Mouse (Mus musculus) layer of hippocampus, postnatal 14 days (tissue): ENCODE measurements around the gene Fam20c. TPM values are rescaled to one million over a fixed set of nuclear protein-coding genes. Genes with fewer than 3 reads are reported as not detected.
A peak's percentile ranks its signal among the peaks of the same experiment; 100 is the strongest.

Experiments
- DNase-seq, 2 experiments: peaks; one replicate each; pipeline ENCODE4 v3.0.0; 2021 to 2022; ENCODE audit warnings: low spot score in 2 of 2, mixed read lengths in 1 of 2
- long read RNA-seq, 2 experiments: library from polyadenylated mRNA; stranded (forward); transcript quantifications; one replicate each; pipeline ENCODE4 v2.0.0; 2021
- total RNA-seq, 2 experiments: library from RNA; stranded (reverse); gene quantifications; 2 replicates each; pipeline ENCODE4 v1.2.3; 2021

Fam20c gene
- 10 to 100 TPM; 38.7 to 40.4 TPM for total RNA-seq
- long read RNA-seq, experiment 1, transcript Fam20c-201 (10 exons, 3,582 nt): major isoform, 75 of 81 reads
- long read RNA-seq, experiment 1, partial matches to known transcripts: 5 of 81 reads
- long read RNA-seq, experiment 1, other reads (novel, unspliced or antisense): 1 of 81 reads
- long read RNA-seq, experiment 2, transcript Fam20c-201 (10 exons, 3,582 nt): major isoform, 80 of 85 reads
- long read RNA-seq, experiment 2, partial matches to known transcripts: 4 of 85 reads
- long read RNA-seq, experiment 2, other reads (novel, unspliced or antisense): 1 of 85 reads

DNA sequence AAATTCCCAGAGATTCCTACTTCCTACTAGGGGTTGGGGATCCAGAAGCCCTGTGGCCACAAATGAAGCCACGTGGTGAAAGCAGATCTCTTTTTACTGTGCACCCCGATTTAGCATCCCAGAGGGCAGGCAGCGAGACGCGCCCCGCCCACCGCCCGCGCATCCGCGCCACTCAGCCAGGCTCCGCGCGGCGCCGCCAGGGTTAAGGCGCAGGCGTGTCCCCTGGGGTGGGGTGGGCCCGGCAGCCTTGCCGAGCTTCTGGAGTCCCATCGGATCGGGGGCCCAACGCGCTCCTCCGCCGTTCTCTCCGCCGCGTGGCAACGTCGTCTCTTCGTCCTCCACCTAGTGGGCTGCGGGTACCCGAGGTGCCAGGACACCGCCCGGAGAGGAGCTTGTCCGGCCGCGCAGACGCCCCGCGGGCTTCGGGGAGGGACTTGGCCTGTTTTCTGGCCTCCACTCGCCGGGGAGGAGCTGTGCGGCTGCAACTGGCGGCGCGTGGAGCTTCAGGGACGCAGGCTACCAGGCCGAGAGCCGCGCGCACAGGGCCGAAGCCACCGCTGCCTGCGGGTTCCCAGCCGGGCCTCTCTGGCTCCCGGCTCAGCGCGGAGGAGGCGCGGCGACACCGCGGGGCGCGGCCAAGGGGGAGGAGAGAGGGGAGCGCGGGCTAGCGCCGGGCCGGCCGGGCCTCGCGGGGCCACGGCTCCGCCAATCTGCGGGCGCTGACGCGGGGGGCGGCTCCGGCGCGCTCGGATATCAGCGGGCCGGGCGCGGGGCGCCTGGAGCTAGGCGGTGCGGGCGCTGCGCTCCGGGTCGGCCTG is at the start of gene Fam20c:
Gene Fam20c (plus strand): TSS at position 212 of the 818 bp plus-strand sequence.
- DNase-seq: peak; percentile 70 to 82

DNA sequence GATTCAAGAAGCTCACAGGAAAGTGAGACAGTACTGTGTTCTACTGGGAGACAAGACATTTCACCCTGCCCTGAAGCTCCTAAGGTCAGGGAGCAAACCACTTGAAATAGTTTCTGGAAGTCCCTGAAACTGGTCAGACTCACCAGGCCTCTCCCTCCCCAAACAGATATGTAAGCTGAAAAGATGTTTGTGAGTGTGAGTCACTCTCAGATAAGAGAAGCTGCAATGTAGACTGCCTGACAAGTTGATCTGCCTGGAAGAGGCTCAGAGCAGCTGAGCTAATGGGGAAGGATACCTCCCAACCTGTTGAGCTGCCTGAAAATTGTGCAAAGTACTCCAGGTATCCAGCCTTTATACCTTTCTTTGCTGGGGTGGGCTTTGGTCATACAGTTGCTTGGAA is 46.9 kb upstream of the Fam20c start:
- no peak for DNase-seq

DNA sequence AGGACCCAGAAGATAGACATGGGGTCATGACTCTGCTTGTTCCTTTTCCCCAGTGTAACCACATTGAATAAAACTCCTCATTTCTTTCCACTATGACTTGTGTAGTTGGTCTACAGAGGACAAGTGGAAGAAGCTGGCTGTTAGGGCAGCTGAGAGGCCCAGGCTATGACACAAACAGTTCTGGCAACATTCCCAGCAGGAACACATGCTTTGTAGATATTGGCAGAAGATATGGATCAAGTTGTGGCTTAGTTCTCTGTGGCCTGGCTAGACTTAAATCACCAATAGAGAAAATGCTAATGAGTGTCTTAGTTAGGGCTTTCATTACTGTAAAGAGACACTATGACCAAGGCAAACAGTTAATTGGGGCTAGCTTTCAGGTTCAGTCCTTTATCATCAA is 45.7 kb upstream of the Fam20c start:
- no peak for DNase-seq

DNA sequence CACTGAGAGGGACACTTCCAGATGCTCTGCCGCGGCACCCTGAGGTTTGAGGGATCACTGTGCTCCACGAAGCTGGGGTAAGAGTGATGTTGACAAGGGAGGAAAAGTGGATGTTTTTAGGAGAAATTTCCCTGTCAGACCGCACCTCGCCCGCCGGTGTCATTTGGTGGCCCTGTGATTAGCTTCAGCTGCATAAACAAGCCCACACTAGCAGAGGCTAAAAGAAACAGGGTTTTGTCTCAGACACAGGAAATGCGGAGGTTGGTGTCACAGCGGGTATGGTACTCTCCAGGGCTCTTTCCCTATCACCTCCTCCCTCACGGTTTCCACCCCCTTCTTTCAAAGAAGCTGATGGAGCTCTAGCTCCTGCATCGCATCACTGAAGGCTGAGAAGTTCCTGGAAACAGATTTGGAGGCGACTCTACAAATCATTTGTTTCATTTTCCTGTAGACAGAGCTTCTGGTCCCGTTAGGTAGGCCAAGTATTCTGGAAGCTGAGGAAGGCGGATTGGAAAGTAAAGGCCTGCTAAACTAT is 38.7 kb upstream of the Fam20c start:
- DNase-seq: no peak

DNA sequence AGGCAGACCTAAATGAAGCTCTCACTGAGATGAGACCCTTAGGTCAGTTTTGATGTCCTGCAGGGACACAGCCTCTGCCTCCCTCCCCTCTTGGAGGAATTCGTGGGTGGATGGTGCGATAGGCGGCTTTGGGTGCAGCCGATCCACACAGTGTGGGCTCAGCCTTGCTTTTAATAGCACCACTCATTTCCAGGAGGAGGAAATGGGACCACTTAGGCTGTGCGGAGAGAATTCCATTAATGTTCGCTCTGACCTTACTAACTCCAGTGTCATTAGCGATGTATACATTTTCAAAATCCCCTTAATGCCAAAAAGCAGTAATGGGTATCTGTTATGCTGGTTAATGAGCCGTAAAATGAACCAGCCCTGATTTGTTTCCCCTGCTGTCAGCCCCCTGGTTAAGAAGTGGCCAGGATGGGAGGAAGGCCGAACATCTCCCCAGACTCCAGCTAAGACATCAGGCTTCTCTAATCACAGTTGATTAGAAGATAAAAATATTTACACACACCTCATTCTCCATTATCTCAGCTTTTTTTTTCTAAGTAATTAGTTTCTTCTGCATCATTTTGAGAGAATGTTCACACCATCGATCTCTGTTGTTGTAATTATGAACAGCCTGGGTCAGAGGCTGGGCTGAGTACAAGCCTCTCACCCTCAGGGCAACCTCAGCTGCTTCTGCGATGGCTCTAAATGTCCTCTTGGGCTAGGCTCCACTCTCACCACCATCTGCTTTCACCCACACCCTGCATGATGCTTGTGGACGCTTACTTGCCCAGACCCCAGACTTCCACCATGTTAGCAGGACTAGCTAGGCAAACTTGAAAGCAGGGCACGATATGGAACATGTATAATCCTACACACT is 33.8 kb upstream of the Fam20c start:
- no peak for DNase-seq

DNA sequence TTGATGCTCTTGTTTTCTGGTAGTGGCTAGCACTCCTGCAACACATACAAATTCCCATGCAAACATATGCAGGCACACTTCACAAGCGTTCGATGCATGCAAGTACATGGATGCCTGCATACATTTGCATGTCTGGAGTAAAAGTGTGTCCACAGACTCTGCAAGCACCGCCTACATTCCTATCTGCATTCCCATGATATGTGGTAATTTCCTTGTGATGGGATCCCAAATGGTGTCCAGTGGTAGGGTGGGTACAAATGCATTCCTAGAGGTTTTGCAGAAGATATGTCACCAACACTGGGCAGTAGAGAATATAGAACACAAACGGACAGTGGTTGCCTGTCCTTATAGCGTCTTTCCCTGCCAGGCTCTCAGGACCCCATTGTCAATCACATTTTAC is 29.9 kb upstream of the Fam20c start:
- DNase-seq: no peak

DNA sequence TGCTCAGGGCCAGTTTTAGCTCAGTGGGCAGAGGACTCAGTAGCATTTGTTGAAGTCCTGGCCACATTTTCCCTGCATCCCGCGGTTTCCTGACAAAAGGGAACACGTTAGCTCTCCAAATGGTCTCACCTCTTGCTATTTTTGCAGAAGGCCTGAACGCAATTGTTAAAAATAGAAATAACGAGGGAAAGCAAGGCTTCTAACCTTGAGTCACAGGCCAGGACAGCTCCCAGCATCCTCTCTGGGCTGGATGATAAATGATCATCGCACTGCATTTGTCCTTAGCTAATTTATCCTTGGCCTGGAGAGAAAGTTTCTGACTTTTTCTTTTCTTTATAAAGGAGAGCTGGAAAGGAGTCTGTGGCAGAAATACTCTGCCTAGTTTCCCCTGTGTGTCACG is 29.2 kb upstream of the Fam20c start:
- no peak for DNase-seq

DNA sequence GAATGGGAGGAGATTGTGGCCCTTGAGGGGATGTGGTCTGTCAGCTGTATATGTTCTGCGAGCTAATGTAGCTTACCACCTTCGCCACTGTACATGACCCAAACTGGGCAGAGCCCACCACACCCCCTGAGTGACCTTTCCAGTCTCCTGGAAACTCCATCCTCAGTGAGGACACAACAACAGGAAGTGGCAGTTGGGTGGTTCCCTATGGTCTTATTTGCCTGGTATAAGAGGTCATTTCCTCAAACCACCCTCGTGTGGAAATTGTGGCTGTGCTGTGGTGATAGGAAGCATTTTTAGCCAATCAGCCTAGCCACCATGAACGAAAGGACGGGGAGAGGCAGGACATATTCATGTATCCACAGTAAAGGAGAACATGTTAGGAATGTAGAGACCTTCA is 23.5 kb upstream of the Fam20c start:
- DNase-seq: no peak

DNA sequence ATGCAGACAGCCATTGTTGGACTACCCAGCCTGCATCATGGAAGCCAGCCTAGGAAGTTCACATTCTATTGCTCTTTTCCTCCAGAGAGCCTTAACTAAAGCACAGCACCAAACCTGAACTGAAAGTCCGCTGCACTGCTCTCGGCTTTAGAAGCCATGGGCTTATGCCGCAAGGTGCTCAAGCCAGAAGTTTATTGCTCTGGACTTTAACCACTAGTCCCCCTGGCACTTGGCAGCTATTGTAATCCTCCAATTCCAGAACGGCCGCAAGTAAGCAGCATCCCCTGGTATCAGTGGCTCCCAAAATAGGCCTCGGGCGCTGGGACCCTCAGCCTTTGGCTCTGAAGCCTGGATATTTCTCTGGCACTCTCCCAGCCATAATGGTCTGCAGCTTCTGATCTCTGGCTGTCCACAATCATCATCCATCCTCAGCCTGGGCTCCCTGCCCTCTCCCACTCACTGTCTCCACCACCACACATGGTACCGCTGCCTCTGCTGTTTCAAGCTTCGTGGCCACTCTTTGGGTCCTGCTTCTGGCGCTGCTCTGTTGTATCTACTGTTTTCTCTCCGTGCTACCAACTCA is 20.9 kb upstream of the Fam20c start:
- no peak for DNase-seq

DNA sequence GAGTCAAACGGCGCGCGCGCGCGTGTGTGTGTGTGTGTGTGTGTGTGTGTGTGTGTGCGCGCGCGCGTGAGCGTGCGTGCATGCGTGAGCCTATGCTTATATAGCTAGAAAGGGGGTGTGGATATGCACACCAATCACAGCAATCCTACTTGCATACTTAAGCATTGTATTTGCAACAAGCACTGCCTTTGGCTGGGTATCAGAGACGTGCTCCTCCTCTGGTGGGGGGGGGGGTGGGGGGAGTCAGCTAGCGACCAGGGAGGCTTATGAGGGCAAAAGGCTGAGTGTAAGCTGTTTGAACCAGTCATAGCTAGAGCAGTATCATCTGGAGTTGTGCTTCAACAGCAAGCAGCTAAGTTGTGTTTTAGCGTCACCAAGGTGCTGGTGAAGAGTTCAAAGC is 20.3 kb upstream of the Fam20c start:
- DNase-seq: no peak

DNA sequence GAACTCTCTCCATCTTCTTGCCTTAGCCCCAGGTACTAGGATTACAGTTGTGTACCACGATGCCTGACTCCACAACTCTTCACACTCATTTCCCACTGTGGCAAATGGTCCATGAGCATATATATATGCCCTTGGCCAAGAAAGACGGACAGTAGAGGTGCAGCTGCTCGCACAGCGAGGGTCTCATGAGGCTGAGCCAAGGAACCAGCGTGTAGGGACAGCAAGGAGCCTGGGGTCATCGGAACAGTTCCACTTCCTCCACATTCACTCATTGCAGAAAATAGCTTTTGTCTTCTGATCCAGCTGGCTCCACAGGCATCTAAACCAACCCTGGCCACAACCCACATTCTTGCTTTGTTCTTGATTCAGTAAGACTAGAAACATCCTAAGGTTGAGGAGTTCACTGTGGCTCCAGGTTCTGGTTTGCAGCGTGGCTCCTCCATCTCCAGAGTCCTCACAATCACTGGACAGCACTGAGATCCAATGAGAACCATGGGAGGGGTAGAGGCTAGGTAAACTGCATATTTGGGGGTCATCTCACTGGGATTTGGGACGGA is 19.0 kb upstream of the Fam20c start:
- DNase-seq: no peak

DNA sequence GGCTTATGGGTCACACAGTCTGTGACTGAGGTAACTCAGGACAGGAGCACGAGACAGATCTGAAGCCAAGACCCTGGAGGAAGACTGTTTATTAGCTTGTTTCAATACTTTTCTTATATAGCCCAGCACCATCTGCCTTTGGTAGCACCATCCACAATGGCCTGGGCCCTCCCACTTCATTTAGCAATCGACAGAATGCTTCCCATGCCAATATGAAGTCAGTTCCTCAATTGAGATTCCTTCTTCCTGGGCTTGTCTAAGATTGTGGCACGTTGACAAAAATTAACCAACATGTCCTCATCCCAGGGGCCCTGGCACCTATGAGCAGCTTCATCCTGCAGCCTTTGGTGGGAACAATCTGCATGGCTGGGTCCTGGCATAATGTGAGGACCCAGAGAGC is 14.2 kb upstream of the Fam20c start:
- DNase-seq: no peak

DNA sequence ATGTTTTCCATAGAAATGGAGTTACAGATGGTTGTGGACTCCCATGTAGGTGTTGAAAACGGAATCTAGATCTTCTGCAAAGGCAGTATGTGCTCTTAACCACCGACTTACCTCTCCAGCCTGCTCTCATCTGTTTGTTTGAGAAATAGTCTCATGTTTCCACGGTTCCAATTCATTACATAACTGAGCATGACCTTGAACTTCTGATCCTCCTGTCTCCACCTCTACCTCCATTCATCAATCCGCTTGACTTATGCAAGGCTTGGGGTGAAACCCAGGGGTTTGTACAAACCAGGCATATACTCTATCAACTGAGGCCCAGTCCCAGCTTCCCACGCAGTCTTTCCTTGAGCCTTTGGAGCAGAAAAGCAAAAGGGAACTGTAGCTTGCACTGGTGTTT is 12.8 kb upstream of the Fam20c start:
- DNase-seq: no peak

DNA sequence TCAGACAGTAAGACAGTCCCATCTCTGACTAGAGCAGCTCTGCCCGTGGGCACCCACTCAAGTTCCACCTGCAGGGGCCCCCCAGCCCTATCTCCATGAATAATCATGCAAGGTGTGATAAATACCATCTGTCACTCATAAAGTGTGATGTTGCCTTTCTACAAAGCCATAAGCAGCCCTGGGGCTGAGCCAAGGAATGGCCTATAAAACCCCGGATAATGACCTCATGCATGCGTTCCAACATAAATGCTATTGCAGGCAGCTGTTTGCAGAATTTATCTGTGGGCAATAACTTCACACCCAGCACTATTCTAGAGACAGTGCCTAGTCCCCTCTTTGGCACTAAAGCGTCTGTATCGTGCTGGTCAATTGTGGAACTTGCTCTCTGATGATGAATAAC is 12.0 kb upstream of the Fam20c start:
- no peak for DNase-seq

DNA sequence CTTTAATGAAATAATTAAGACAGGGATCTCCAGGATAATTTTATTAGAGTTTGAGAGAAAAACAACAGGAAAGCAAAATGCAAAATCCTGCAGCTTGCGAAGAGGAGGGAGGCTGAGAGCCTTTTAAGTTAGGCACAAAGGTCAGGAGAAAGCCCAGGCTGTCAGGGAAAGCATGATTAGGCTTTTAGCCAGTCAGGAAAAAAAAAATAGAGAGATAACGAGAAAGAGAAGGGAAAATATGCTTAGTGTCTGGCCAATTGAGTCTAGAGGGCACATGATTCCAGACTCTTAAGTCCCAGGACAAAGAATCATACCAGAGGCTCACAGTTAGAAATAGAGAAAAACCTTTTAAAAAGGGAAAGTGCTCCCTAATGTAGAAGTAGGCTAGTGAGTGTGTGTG is 10.7 kb upstream of the Fam20c start:
- no peak for DNase-seq

DNA sequence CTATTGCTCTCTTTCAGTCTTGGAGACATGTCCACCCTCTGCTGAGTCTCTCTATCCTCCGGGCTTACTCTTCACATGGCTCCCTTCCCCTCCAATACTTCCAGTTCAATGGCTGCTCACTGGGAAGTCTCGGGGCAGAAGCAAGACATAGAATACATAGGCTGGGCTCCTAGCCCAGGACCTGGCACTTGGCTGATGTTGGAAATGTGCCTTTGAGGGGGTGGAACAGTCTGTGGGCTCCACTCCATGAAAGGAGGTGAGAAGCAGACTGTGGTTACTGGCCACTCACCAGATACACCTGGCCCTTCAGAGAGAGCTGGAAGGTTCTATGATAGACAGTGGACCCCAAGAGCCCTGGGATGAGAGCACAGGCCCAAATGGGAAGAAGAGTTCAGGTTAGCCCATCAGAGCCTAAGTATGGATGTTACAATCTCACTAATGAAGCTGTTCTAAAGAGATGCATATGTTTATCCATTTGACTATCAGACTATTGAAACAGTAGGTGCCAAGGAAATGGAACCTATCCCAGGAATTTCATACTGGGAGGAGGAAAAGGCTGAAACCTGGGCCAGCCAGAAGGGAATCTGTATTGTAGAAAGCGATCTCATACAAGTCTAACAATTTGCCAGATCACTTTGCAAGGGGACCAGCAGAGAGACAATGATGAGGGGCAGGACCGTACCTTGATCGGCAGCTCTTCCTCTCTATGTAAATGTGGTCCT is 8.8 kb upstream of the Fam20c start:
- DNase-seq: no peak

DNA sequence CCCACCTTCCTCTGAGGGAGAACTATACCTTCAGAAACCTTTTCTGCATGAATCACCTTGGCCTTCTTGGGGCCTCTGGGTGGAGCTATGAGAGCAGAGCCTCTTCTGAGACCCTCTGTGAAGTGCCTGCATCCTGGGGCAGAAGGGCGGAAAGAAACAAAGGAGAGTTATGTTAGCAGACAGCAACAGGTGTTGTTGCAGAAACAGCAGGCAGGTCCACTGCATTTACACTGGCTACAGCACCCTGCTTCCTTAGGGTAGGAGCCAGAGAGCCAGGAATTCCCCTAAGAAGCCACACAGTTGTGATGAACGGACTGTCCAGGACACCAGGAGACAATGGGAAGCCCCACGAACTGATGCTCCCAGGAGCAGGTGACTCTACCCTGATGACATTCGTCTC is 1.0 kb upstream of the Fam20c start:
- DNase-seq: no peak

DNA sequence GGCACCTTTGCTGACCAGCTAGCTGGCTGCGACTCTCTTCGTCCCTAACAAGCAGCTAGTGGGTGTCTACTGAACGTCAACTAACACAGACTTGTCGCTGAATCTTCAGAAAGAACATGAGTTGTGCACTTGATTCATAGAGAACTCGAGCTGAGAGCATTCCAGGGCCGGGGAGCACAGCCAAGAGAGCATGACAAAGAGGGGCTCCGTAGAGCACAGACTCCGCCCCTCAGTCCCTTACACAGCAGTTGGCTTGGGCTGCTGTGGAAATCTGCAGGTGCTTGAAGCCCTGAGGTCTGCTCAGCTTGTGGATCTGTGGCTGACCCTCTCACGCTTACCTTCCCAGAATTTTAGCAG is 390 bp upstream of the Fam20c start:
- peak in 1 of 2 experiments; percentile 47 for DNase-seq

DNA sequence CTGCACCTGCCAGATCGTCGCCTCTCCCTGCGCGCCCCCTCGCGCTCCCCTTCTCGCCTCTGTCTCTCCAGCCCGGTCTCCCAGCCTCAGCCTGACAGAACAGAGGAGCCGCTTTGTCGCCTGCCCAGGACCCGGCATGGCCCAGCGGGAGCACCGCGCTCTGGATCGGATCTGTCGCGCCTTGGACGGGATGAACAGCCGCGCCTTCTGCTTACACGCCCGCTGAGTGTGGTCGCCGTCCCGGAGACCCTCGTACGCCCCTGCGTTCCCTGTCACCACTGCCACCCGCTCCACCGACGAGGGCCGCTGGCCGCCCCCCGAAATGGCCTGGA is 773 bp downstream of the Fam20c start:
- no peak for DNase-seq
